Mouse (Mus musculus): ENCODE measurements around the gene Hc. TPM values are rescaled to one million over a fixed set of nuclear protein-coding genes. Genes with fewer than 3 reads are reported as not detected.

Hc gene
- polyA plus RNA-seq, 1 experiment from 2014 or later: 1.5 TPM

DNA sequence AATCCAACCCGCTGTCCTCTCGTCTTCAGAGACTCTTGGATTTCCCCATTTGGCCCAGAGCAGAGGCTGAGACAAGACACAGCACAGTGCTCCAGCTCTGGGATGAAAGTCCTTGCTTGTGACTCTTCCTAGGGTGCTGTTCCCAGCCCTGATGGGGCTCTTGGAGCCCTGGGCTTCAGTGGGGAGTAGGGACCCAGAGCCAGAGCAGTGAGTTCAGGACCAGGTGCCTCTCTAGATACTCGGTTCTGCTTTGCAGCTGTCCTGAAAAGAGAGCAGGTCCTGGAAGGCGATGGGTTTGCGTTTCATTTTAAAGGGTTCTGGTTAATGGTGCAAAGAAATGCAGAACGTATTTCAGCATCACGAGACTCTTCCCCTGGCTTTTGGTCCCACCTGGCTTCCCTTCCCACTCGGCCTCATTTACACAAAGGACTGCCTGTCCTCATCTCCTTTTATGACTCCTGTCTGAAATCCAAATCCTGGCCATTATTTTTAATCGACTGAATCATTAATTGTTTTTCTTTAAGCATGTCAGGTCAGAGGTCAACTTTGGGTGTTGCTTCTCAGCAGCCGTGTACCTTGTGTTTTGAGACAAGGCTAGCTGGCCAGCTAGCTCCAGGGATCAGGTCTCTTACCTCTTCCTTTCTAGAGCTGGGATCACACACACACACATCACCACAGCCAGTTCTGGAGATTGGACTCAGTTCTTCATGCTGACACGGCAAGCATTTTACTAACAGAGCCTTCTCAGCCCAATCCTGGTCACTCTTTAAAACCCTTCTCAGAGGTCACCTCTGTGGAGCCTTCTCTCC is 90.0 kb downstream of the Hc start:
- Histone ChIP-seq H3K4me3 (replicated peaks) (no peak overlapping the region), H3K27ac (peak overlapping the region; percentile 75), H3K9me3 (replicated peaks) (no peaks in the 10 kb centered on the region), H3K9ac (no peak overlapping the region), H3K36me3 (no peaks in the 10 kb centered on the region), H3K4me2 (no peak overlapping the region), H3K27me3 (no peaks in the 10 kb centered on the region), H3K4me1 (peaks cover 7% of the 10 kb centered on the region; the same call in 1 of the 2 replicates)
- peak; percentile 63 for ATAC-seq (replicated peaks; ENCODE audit: low FRiP score)
- WGBS: 38% methylated on average over 11 of the region's 11 CpGs

DNA sequence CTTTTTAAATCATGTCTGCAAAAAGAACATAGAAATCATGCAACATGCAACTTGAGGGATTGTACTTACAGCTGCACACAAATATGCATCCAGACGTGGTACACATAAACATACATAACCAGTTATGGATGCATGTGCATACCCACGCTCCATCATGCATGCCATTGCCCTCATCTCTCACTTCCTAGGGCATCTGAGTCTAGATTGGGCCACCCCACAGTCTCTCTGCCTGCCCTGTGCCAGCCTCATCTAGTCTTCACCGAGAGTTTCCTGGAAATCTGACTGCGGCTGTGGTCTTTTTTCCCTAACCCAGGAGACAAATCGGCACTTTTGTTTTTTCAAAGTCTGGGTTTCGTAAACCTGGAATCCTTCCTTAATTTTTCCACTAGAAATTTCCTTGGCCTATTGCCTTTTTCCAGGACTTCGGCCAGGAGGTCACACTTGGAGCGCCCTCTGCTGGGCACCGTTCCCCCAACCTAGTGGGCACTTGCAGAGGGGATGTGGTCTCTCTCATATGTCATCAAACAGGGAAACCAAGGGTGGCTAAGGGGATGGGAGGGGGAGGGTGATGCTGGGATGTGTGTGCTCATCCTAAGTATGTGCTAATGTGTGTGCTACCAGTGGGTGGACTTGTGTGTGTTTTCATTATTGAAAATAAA is 91.0 kb downstream of the Hc start:
- no peak overlapping the region for H3K4me2 ChIP-seq
- H3K27me3 ChIP-seq: no peaks in the 10 kb centered on the region
- peaks cover 16% of the 10 kb centered on the region for H3K4me1 ChIP-seq
- 33% methylated on average over 9 of the region's 9 CpGs for WGBS
- peak overlapping the region; percentile 67; the same call in 1 of the 2 replicates for H3K27ac ChIP-seq
- no peak overlapping the region for H3K9ac ChIP-seq
- 0 out of 2 replicates have a peak, but pooled peaks have one; percentile 38 for ATAC-seq (replicated peaks; ENCODE audit: low FRiP score)
- no peaks in the 10 kb centered on the region for H3K36me3 ChIP-seq
- no peaks in the 10 kb centered on the region for H3K9me3 ChIP-seq (replicated peaks)
- H3K4me3 ChIP-seq (replicated peaks): no peak overlapping the region

DNA sequence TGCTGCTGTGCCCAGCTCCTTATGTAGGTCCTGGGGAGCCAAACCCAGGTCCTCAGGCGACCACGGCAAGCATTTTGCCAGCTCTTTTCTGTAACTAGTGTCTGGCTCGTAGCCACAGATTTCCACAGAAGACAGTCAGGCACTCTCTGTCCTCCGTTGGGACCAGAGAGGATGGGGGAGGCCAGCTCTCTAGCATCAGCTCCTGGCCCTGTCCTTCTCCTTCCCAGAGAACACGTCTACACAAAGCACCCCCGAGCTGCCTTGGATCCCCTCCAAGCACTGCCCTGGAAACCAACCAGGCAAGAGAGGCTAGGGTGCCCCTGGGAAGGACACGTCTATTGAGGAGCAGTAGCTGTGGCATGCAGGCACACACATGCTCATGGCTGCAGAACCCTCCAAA is 92.1 kb downstream of the Hc start:
- Histone ChIP-seq H3K4me1 (peaks cover 26% of the 10 kb centered on the region), H3K4me3 (replicated peaks) (no peak overlapping the region), H3K27me3 (no peaks in the 10 kb centered on the region), H3K36me3 (no peaks in the 10 kb centered on the region), H3K9ac (no peak overlapping the region), H3K27ac (no peak overlapping the region), H3K4me2 (no peak overlapping the region), H3K9me3 (replicated peaks) (no peaks in the 10 kb centered on the region)
- ATAC-seq (replicated peaks; ENCODE audit: low FRiP score): no peak
- WGBS: 75% methylated on average over 7 of the region's 7 CpGs

DNA sequence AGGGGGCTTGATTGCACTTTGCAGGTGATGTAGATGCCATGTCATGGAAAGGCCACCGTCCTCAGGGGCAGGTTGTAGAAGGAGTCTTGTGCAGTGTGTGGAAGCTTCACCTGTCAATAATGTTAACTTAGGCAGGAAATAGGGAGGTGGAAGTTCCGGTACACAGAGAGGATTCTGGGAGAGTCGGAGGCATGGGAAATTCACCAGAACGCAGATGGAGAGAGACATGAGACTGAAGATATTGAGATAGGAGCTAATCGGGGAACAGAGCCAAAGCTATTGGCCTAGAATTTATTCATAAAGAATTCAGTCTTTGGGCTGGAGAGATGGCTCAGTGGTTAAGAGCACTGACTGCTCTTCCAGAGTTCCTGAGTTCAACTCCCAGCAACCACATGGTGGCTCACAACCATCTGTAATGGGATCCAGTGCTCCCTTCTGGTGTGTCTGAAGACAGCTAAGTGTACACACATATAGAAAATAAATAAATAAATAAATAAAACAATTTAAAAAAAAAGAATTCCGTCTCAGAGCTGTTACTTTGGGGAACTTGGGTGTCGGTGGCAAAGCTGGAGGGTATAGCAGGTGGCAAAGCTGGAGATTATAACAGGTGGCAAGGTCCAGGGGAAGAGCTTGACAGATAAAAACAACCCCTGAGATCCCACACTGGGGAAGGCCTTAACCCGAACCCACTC is 94.8 kb downstream of the Hc start:
- H3K27ac ChIP-seq: no peak overlapping the region
- 94% methylated on average over 8 of the region's 8 CpGs for WGBS

DNA sequence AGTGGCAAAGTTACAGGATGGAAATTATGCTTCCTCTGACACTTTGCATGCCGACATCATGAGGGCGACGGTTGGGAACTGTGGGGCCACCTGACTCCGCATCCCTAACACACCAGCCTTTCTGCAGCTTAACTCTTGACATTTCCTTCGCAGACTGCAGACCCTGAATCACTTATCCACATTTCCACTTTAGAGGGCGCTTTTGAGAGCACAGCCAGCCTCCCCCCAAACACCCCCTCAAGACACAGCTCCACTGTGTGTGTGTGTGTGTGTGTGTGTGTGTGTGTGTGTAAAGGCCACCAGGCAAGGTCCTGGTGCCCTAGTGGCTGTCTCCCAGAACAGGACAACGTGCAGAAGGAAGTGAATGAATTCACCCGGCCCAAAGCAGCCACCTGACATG is 95.4 kb downstream of the Hc start:
- peaks cover 54% of the 10 kb centered on the region for H3K4me1 ChIP-seq
- H3K27ac ChIP-seq: peak overlapping the region; percentile 63; the same call in 1 of the 2 replicates
- H3K9ac ChIP-seq: no peak overlapping the region
- ATAC-seq (replicated peaks; ENCODE audit: low FRiP score): no peak
- no peaks in the 10 kb centered on the region for H3K36me3 ChIP-seq
- no peak overlapping the region for H3K4me3 ChIP-seq (replicated peaks)
- 73% methylated on average over 8 of the region's 8 CpGs for WGBS
- no peaks in the 10 kb centered on the region for H3K9me3 ChIP-seq (replicated peaks)
- H3K4me2 ChIP-seq: no peak overlapping the region
- no peaks in the 10 kb centered on the region for H3K27me3 ChIP-seq

More for the DNA sequence above, 94.8 kb downstream of the Hc start:
- no peaks in the 10 kb centered on the region for H3K9me3 ChIP-seq (replicated peaks)
- no peak overlapping the region for H3K4me2 ChIP-seq
- ATAC-seq (replicated peaks; ENCODE audit: low FRiP score): no peak
- H3K4me3 ChIP-seq (replicated peaks): no peak overlapping the region
- no peak overlapping the region for H3K9ac ChIP-seq
- no peaks in the 10 kb centered on the region for H3K27me3 ChIP-seq
- peaks cover 48% of the 10 kb centered on the region for H3K4me1 ChIP-seq
- H3K36me3 ChIP-seq: no peaks in the 10 kb centered on the region

DNA sequence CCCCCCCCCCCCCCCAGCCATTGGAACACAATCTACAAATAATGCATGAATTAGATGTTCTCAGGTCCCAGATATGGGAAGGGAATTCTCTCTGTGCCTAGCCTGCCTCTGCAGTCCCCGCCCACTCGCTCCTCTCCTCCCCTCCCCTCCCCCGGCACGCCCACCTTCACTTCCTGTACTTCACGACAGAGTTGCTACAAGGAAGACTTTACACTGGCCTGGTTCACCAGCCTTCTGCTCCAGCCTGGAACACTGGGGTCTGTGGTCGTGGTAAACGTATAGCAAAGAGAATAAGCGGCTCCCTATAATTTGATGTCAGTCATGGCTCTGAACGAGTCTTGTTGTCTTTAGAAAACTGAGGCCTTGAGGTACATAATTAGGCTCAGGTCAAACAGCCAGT is 95.9 kb downstream of the Hc start:
- Histone ChIP-seq H3K36me3 (no peaks in the 10 kb centered on the region), H3K9me3 (replicated peaks) (no peaks in the 10 kb centered on the region), H3K4me1 (peaks cover 59% of the 10 kb centered on the region), H3K4me3 (replicated peaks) (no peak overlapping the region), H3K4me2 (no peak overlapping the region), H3K9ac (no peak overlapping the region), H3K27ac (peak overlapping the region; percentile 63; the same call in 1 of the 2 replicates), H3K27me3 (no peaks in the 10 kb centered on the region)
- ATAC-seq (replicated peaks; ENCODE audit: low FRiP score): no peak
- WGBS: 30% methylated on average over 9 of the region's 9 CpGs

DNA sequence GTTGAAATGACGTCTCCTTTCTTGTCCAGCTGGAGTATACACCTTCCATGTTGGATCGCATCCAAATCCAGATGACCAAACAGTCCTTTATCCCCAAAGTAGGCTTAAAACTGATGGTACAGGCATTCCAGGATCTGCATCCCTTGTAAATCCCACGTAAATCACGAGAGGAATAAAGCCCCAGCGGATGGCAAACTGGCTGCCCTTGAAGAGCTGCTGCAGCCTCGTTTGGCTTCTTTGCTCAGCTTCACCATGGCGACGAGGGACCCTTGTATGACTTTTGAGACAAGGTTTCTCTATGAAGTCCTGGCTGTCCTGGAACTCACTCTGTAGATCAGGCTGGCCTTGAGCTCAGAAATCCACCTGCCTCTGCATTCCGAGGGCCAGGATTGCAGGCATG is 96.6 kb downstream of the Hc start:
- H3K36me3 ChIP-seq: no peaks in the 10 kb centered on the region
- ATAC-seq (replicated peaks; ENCODE audit: low FRiP score): no peak
- 64% methylated on average over 9 of the region's 9 CpGs for WGBS
- no peaks in the 10 kb centered on the region for H3K9me3 ChIP-seq (replicated peaks)
- H3K27me3 ChIP-seq: no peaks in the 10 kb centered on the region
- H3K4me3 ChIP-seq (replicated peaks): no peak overlapping the region
- H3K4me2 ChIP-seq: no peak overlapping the region
- H3K27ac ChIP-seq: peak overlapping the region; percentile 78
- no peak overlapping the region for H3K9ac ChIP-seq
- H3K4me1 ChIP-seq: peaks cover 57% of the 10 kb centered on the region

DNA sequence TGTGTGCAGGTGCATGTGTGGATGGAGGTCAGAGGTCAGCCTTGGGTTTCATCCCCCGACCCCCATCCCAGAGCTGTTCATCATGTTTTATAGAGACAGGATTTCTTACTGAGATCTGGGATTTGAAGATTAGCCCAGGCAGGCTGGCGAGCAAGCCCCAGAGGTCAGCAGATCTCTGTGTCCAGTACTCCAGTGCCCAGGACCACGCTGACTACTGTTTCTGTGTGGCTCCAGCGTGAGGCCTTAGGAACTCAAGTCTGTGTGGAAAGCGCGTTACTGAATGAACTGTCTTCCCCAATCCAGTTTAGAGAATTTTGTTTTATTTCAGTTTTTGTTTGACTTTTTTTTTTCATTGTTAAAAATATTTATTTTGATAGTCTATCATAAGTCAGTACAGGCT is 97.0 kb downstream of the Hc start:
- 65% methylated on average over 6 of the region's 6 CpGs for WGBS
- no peak overlapping the region for H3K4me3 ChIP-seq (replicated peaks)
- peaks cover 57% of the 10 kb centered on the region for H3K4me1 ChIP-seq
- no peaks in the 10 kb centered on the region for H3K36me3 ChIP-seq
- H3K27me3 ChIP-seq: no peaks in the 10 kb centered on the region
- peak overlapping the region; percentile 78 for H3K27ac ChIP-seq
- no peak overlapping the region for H3K4me2 ChIP-seq
- no peak for ATAC-seq (replicated peaks; ENCODE audit: low FRiP score)
- H3K9ac ChIP-seq: no peak overlapping the region
- H3K9me3 ChIP-seq (replicated peaks): no peaks in the 10 kb centered on the region

DNA sequence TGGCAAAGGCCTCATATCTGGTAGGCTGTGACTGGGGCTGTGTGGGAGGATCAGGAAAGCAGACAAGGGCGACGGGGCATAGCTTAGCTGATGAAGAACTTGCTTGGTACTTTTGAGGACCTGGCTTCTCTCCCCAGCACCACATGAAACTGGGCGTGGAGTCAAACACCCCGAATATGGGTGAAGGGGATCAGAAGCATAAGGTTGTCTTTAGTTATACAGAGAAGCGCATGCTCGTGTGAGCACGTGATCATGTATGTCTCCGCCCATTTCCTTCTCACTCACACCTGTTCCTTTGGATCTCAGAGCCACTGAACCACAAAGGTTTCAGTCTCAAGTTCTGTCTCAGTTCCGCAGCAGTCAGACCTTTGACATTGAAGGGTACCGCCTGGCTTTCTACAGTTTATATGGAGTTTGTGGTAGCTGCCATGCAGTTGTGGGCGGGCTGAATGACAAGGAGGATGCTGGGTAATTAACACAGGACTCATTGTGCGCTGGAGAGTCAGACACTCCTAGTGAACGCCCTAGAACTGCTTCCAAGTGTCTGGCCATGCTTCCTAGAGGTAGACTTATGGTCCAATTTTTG is 97.8 kb downstream of the Hc start:
- Histone ChIP-seq H3K27ac (peak overlapping the region; percentile 78), H3K36me3 (no peaks in the 10 kb centered on the region), H3K4me1 (peaks cover 57% of the 10 kb centered on the region), H3K27me3 (no peaks in the 10 kb centered on the region), H3K9ac (no peak overlapping the region), H3K4me2 (peak overlapping the region; percentile 24), H3K9me3 (replicated peaks) (no peaks in the 10 kb centered on the region), H3K4me3 (replicated peaks) (0 out of 2 replicates have a peak overlapping the region, but pooled peaks have one; percentile 4)
- 49% methylated on average over 13 of the region's 13 CpGs for WGBS
- ATAC-seq (replicated peaks; ENCODE audit: low FRiP score): peak; percentile 74

DNA sequence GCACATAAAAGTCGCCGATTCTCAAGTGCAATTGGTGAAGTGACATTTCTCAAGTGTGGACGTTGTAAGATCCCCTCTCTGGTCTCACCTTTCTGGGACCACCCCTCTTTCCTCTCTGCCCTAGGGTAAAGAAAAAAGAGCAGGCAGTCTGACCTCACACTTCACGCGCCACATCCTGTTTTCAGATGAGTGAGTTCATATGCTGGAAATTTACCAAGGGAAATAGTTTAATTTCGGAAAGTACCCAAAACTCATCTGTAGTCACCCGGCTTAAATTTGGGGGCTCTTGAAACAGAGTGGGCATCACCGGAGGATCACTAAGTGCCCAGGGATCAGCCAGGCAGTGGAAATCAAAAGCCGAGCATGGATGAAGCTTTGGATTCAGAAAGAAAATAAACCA is 98.3 kb downstream of the Hc start:
- Histone ChIP-seq H3K27ac (peak overlapping the region; percentile 78), H3K4me1 (peaks cover 57% of the 10 kb centered on the region), H3K9ac (no peak overlapping the region), H3K27me3 (no peaks in the 10 kb centered on the region), H3K4me3 (replicated peaks) (no peak overlapping the region), H3K4me2 (peak overlapping the region; percentile 24; the same call in 1 of the 2 replicates), H3K36me3 (no peaks in the 10 kb centered on the region), H3K9me3 (replicated peaks) (no peaks in the 10 kb centered on the region)
- 47% methylated on average over 9 of the region's 9 CpGs for WGBS
- ATAC-seq (replicated peaks; ENCODE audit: low FRiP score): no peak

DNA sequence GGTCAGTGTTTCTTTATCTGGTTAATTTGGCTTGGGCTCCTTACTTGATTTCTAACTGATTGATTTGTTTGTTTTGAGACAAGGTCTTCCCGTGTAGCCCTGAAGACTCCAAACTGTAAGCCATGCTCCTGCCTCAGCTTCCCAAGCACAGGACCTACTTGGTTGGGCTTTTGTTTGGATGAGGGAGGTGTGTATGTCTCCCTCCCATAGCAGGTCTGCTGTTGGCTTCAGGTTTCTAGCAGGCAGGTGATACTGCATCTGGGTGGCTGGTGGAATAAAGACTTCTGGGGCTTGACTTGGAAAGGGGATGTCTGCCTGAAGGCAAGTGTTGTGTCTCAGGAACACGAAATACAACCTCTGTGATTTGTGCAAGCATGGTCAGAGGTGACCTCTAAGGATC is 99.0 kb downstream of the Hc start:
- Histone ChIP-seq H3K27ac (peak overlapping the region; percentile 78), H3K4me1 (peaks cover 57% of the 10 kb centered on the region)

More for the DNA sequence above, 99.0 kb downstream of the Hc start:
- no peak for ATAC-seq (replicated peaks; ENCODE audit: low FRiP score)
- Histone ChIP-seq H3K4me2 (no peak overlapping the region), H3K4me3 (replicated peaks) (no peak overlapping the region), H3K9ac (no peak overlapping the region), H3K27me3 (no peaks in the 10 kb centered on the region), H3K36me3 (no peaks in the 10 kb centered on the region), H3K9me3 (replicated peaks) (no peaks in the 10 kb centered on the region)
- WGBS: 69% methylated on average over 2 of the region's 2 CpGs
